Mouse (Mus musculus): ENCODE results near the gene Eya2. TPM values are rescaled to one million over a fixed set of nuclear protein-coding genes. Genes with fewer than 3 reads are reported as not detected.

Eya2 gene
- polyA plus RNA-seq, 1 experiment from 2014 or later = 5.8 TPM

DNA sequence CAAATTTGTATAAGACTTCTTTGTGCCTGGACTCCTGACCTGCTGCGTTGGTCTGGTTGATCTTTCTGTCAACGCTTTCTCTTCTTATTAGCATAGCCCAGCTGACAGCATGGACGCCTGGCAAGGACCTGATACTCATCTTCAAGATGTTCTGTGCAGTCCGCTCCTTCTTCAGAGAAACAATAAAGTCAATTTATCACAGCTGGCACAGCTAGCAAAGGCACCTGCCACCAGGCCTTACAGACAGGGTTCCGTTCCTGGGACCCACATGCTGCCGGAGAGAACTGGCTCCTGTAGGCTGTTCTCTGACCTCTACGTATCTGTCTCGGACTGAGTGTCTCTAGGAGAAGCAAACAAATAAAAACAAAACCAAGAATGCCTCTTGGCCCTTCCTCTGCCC is 11.8 kb upstream of the Eya2 start:
- Histone ChIP-seq H3K27ac (ENCODE audit: low read length) (no peak overlapping the region), H3K9ac (ENCODE audit: low read length) (no peak overlapping the region), H3K4me1 (ENCODE audit: control insufficient read depth, insufficient read depth, low read length) (no peaks in the 10 kb centered on the region), H3K9me3 (replicated peaks; ENCODE audit: control insufficient read depth, low read length) (no peaks in the 10 kb centered on the region), H3K4me3 (ENCODE audit: low read length) (no peak overlapping the region), H3K4me2 (ENCODE audit: low read depth, low read length) (no peak overlapping the region), H3K27me3 (ENCODE audit: control insufficient read depth, insufficient read depth, low read length) (0 out of 2 replicates have a peak, but pooled peaks cover under 1% of the 10 kb centered on the region), H3K36me3 (ENCODE audit: control insufficient read depth, insufficient read depth) (no peaks in the 10 kb centered on the region)
- ATAC-seq (replicated peaks; ENCODE audit: extremely low read depth, insufficient read depth, low FRiP score) = no peak
- WGBS = 76% methylated on average over 8 of the region's 8 CpGs

DNA sequence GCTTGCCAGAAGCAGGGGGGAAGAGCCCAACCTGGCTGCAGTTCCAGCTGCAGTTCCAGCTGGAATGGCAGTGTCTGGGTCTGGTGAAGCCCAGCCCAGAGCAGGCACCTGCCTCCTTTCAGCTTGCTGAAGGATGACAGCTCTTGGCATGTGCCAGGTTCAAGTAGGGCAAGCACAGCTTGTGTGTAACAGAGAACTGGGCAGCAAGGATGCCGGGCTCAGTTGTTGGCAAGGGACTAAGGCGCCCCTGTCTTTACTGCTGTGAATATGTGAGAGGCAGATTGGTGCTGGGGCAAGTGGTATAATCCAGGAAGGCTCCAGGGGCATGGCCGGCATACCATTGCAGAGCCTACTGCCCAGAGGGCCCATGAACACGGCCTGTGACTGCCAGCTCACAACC is 11.3 kb upstream of the Eya2 start:
- Histone ChIP-seq H3K4me1 (ENCODE audit: control insufficient read depth, insufficient read depth, low read length) (no peaks in the 10 kb centered on the region), H3K9ac (ENCODE audit: low read length) (no peak overlapping the region), H3K27ac (ENCODE audit: low read length) (no peak overlapping the region), H3K4me3 (ENCODE audit: low read length) (no peak overlapping the region), H3K9me3 (replicated peaks; ENCODE audit: control insufficient read depth, low read length) (no peaks in the 10 kb centered on the region), H3K36me3 (ENCODE audit: control insufficient read depth, insufficient read depth) (no peaks in the 10 kb centered on the region), H3K4me2 (ENCODE audit: low read depth, low read length) (no peak overlapping the region), H3K27me3 (ENCODE audit: control insufficient read depth, insufficient read depth, low read length) (0 out of 2 replicates have a peak, but pooled peaks cover 3% of the 10 kb centered on the region)
- ATAC-seq (replicated peaks; ENCODE audit: extremely low read depth, insufficient read depth, low FRiP score) = no peak
- 73% methylated on average over 4 of the region's 4 CpGs for WGBS

DNA sequence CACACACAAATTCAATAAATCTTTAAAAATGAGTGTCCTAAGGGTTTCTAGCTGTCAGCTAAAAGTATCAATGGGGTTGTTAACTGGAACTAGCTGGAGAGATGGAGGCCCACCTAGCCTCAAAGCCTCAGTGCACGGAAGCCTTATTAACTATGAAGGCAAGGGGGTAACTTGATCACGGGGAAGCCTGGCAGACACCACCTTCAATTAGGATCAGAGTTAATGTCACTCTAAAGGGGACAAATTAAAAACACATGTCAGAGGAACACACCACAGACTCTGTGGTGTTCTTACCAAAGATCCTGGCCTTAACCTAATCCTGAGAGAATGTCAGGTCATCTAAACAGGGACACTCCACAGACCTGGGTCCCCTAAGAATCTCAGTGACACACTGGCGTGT is 10.3 kb upstream of the Eya2 start:
- 0 out of 2 replicates have a peak, but pooled peaks cover 3% of the 10 kb centered on the region for H3K27me3 ChIP-seq (ENCODE audit: control insufficient read depth, insufficient read depth, low read length)
- no peaks in the 10 kb centered on the region for H3K4me1 ChIP-seq (ENCODE audit: control insufficient read depth, insufficient read depth, low read length)
- no peak overlapping the region for H3K4me3 ChIP-seq (ENCODE audit: low read length)
- no peak overlapping the region for H3K27ac ChIP-seq (ENCODE audit: low read length)
- H3K4me2 ChIP-seq (ENCODE audit: low read depth, low read length) = no peak overlapping the region
- WGBS = 75% methylated on average over 3 of the region's 3 CpGs
- ATAC-seq (replicated peaks; ENCODE audit: extremely low read depth, insufficient read depth, low FRiP score) = no peak
- no peaks in the 10 kb centered on the region for H3K36me3 ChIP-seq (ENCODE audit: control insufficient read depth, insufficient read depth)
- H3K9me3 ChIP-seq (replicated peaks; ENCODE audit: control insufficient read depth, low read length) = no peaks in the 10 kb centered on the region
- H3K9ac ChIP-seq (ENCODE audit: low read length) = no peak overlapping the region

DNA sequence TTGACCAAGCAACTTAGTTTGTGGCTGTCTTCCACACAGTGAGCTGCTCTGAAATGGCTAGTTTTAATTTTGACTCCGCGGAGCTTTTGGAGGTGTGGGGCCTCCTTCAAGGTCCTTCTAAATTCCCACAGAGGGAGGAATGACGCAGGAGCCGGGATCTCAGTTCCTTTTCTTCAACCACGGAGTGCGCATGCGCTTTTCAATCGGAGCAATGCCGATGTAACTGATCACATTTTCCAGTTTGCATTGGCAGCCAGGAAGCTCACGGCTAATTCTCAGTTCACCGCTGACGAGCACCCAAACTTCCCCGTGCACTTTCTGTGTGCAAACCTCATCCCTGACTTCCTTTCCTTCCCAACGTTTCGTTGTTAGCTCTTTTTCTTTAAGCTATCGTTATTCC is 4.1 kb upstream of the Eya2 start:
- whole genome bisulfite sequencing = 83% methylated on average over 16 of the region's 16 CpGs
- no peak overlapping the region for H3K27ac ChIP-seq (ENCODE audit: low read length)
- H3K9ac ChIP-seq (ENCODE audit: low read length) = no peak overlapping the region
- H3K4me3 ChIP-seq (ENCODE audit: low read length) = no peak overlapping the region
- 0 out of 2 replicates have a peak, but pooled peaks cover 4% of the 10 kb centered on the region for H3K4me1 ChIP-seq (ENCODE audit: control insufficient read depth, insufficient read depth, low read length)
- ATAC-seq (replicated peaks; ENCODE audit: extremely low read depth, insufficient read depth, low FRiP score) = no peak
- peaks cover 33% of the 10 kb centered on the region for H3K27me3 ChIP-seq (ENCODE audit: control insufficient read depth, insufficient read depth, low read length)
- H3K4me2 ChIP-seq (ENCODE audit: low read depth, low read length) = no peak overlapping the region
- H3K36me3 ChIP-seq (ENCODE audit: control insufficient read depth, insufficient read depth) = no peaks in the 10 kb centered on the region
- no peaks in the 10 kb centered on the region; the same call in 1 of the 2 replicates for H3K9me3 ChIP-seq (replicated peaks; ENCODE audit: control insufficient read depth, low read length)

DNA sequence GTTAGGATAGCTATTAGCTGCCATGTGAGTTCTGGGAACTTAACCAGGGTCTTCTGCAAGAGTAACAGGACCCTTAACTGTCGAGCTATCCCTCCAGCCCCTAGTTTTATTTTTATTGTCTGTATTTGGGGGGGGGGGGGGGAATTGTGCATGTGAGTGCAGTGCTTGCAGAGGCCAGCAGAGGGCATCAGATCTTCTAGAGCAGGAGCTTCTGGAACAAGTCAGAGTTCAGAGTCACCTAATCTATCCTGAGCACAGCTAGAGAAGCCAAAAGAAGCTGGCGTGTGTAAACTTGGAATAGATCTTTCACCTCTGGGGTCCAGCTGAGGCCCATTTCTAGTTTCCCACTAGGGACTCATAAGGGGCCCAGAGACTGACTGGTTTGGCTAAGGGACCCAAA is 1.1 kb upstream of the Eya2 start:
- no peak overlapping the region for H3K4me3 ChIP-seq (ENCODE audit: low read length)
- H3K36me3 ChIP-seq (ENCODE audit: control insufficient read depth, insufficient read depth) = no peaks in the 10 kb centered on the region
- no peaks in the 10 kb centered on the region; the same call in 1 of the 2 replicates for H3K9me3 ChIP-seq (replicated peaks; ENCODE audit: control insufficient read depth, low read length)
- H3K27ac ChIP-seq (ENCODE audit: low read length) = no peak overlapping the region
- 0 out of 2 replicates have a peak, but pooled peaks cover 4% of the 10 kb centered on the region for H3K4me1 ChIP-seq (ENCODE audit: control insufficient read depth, insufficient read depth, low read length)
- no peak for ATAC-seq (replicated peaks; ENCODE audit: extremely low read depth, insufficient read depth, low FRiP score)
- no peak overlapping the region for H3K4me2 ChIP-seq (ENCODE audit: low read depth, low read length)
- no peak overlapping the region for H3K9ac ChIP-seq (ENCODE audit: low read length)
- H3K27me3 ChIP-seq (ENCODE audit: control insufficient read depth, insufficient read depth, low read length) = peaks cover 48% of the 10 kb centered on the region
- 77% methylated on average over 2 of the region's 2 CpGs for whole genome bisulfite sequencing

DNA sequence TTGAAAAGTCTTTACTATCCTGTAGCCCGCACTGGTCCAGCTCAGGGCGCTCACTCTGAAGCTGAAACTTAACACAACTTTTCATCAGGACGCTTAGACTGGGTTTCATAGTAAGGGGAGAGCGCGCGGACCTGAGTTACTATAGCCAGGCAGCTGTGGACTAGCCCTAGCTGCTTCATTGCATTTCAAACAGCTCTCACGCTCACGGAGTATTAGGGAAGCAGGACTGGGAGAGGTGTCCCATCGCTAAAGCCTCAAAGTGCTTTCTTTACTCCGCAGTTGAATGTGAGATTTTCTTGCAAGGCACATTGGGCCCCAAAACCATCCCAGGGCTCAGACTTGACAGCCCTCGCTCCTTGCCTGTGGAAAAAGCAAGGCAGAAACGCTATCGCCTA is 841 bp downstream of the Eya2 start:
- H3K9ac ChIP-seq (ENCODE audit: low read length) = no peak overlapping the region
- H3K9me3 ChIP-seq (replicated peaks; ENCODE audit: control insufficient read depth, low read length) = no peaks in the 10 kb centered on the region; the same call in 1 of the 2 replicates
- WGBS = 7% methylated on average over 13 of the region's 13 CpGs
- peak overlapping the region; percentile 51 for H3K4me3 ChIP-seq (ENCODE audit: low read length)
- H3K27ac ChIP-seq (ENCODE audit: low read length) = no peak overlapping the region
- H3K27me3 ChIP-seq (ENCODE audit: control insufficient read depth, insufficient read depth, low read length) = peaks cover 58% of the 10 kb centered on the region
- H3K36me3 ChIP-seq (ENCODE audit: control insufficient read depth, insufficient read depth) = no peaks in the 10 kb centered on the region
- ATAC-seq (replicated peaks; ENCODE audit: extremely low read depth, insufficient read depth, low FRiP score) = no peak
- peak overlapping the region; percentile 69 for H3K4me2 ChIP-seq (ENCODE audit: low read depth, low read length)
- H3K4me1 ChIP-seq (ENCODE audit: control insufficient read depth, insufficient read depth, low read length) = 0 out of 2 replicates have a peak, but pooled peaks cover 4% of the 10 kb centered on the region

DNA sequence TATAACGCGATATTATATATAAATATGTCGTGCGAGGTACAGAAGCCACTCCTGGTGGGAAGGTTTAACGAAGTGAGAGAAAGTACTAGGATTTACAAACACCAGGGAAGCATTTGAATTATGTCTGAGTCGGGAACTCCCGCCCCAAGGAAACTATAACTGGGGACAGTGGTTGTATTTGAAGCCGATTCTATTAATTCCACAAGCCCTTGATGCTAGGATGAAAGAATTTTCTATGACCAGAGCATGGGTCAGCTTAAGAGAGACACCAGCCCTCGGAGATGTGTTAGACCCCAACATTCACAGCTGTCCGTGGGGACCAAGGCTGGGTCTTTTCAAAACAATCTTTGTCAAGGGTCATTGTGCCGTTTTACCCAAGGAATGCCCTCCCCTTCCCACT is 1.3 kb downstream of the Eya2 start:
- Histone ChIP-seq H3K4me2 (ENCODE audit: low read depth, low read length) (no peak overlapping the region), H3K4me1 (ENCODE audit: control insufficient read depth, insufficient read depth, low read length) (0 out of 2 replicates have a peak, but pooled peaks cover 4% of the 10 kb centered on the region), H3K27me3 (ENCODE audit: control insufficient read depth, insufficient read depth, low read length) (peaks cover 60% of the 10 kb centered on the region), H3K9ac (ENCODE audit: low read length) (no peak overlapping the region), H3K36me3 (ENCODE audit: control insufficient read depth, insufficient read depth) (no peaks in the 10 kb centered on the region), H3K27ac (ENCODE audit: low read length) (no peak overlapping the region), H3K4me3 (ENCODE audit: low read length) (peak overlapping the region; percentile 51; the same call in 1 of the 2 replicates), H3K9me3 (replicated peaks; ENCODE audit: control insufficient read depth, low read length) (no peaks in the 10 kb centered on the region; the same call in 1 of the 2 replicates)
- no peak for ATAC-seq (replicated peaks; ENCODE audit: extremely low read depth, insufficient read depth, low FRiP score)
- WGBS = 30% methylated on average over 11 of the region's 11 CpGs

DNA sequence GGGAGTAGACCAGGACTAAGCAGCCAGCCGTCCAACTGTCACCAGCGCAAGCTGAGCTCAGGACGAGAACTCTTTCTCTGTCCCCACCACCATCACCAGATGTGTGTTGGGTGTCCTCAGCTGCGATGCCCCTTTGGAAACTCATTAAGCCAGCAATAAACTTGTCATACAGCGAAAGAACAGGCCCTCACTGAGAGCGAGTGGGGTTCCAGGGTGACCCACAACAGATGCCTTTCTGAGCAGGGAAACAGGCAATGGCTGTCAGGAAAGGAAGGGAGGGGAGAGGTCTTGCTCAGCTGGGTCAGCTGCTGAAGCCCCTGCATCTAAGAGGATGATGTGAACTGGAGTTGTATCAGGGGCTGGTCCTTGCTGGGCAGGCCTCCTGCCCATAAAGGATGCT is 2.7 kb downstream of the Eya2 start:
- no peak overlapping the region for H3K9ac ChIP-seq (ENCODE audit: low read length)
- WGBS = 74% methylated on average over 6 of the region's 6 CpGs

DNA sequence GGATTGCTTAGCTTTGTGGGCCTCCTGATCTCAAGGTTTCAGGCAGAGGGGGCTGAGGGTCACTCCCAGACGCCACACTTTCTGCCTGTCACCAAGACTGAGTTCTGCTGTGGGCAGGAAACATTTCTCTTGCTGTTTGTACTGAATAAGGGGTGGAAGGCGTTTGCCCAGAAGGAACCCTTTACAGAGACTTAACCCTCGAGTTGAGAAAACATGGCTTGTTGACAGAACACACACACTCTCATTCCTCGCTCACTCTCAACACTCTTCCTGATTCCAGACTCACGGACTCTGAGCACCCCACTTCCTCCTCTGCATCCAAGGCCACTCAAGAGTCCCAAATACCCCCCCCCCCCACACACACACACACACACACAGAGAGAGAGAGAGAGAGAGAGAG is 3.3 kb downstream of the Eya2 start:
- Histone ChIP-seq H3K4me1 (ENCODE audit: control insufficient read depth, insufficient read depth, low read length) (0 out of 2 replicates have a peak, but pooled peaks cover 4% of the 10 kb centered on the region), H3K36me3 (ENCODE audit: control insufficient read depth, insufficient read depth) (no peaks in the 10 kb centered on the region), H3K9me3 (replicated peaks; ENCODE audit: control insufficient read depth, low read length) (no peaks in the 10 kb centered on the region; the same call in 1 of the 2 replicates), H3K27ac (ENCODE audit: low read length) (no peak overlapping the region), H3K9ac (ENCODE audit: low read length) (no peak overlapping the region), H3K4me2 (ENCODE audit: low read depth, low read length) (no peak overlapping the region), H3K4me3 (ENCODE audit: low read length) (no peak overlapping the region), H3K27me3 (ENCODE audit: control insufficient read depth, insufficient read depth, low read length) (peaks cover 62% of the 10 kb centered on the region)
- no peak for ATAC-seq (replicated peaks; ENCODE audit: extremely low read depth, insufficient read depth, low FRiP score)
- 34% methylated on average over 5 of the region's 5 CpGs for WGBS

More for the DNA sequence above, 2.7 kb downstream of the Eya2 start:
- Histone ChIP-seq H3K4me2 (ENCODE audit: low read depth, low read length) (no peak overlapping the region), H3K27me3 (ENCODE audit: control insufficient read depth, insufficient read depth, low read length) (peaks cover 67% of the 10 kb centered on the region), H3K36me3 (ENCODE audit: control insufficient read depth, insufficient read depth) (no peaks in the 10 kb centered on the region), H3K27ac (ENCODE audit: low read length) (no peak overlapping the region), H3K4me3 (ENCODE audit: low read length) (no peak overlapping the region), H3K9me3 (replicated peaks; ENCODE audit: control insufficient read depth, low read length) (no peaks in the 10 kb centered on the region; the same call in 1 of the 2 replicates), H3K4me1 (ENCODE audit: control insufficient read depth, insufficient read depth, low read length) (0 out of 2 replicates have a peak, but pooled peaks cover 4% of the 10 kb centered on the region)
- ATAC-seq (replicated peaks; ENCODE audit: extremely low read depth, insufficient read depth, low FRiP score) = no peak

All from heart, embryonic 16.5 days (tissue).